ENCODE assay signal across 25 mouse cellular contexts in genomic region chr10:117579771-117580284, GRCm38 (mm10). TPM values are rescaled to one million over a fixed set of nuclear protein-coding genes. Genes with fewer than 3 reads are reported as not detected.
"Had no signal": no experiment of that assay in that cellular context is flagged by ENCODE, and none has a peak within 500 bp of the region (broad histone marks: within the 10 kb centered on the region; RNA-seq: fewer than 3 reads in every experiment).

No protein-coding gene starts in this region.

- H3K36me3 ChIP-seq: embryonic facial prominence, embryonic 10.5 days; embryonic facial prominence, embryonic 12.5 days; embryonic facial prominence, embryonic 13.5 days; embryonic facial prominence, embryonic 15.5 days; forebrain, embryonic 10.5 days; forebrain, embryonic 12.5 days; forebrain, embryonic 15.5 days had no signal

- H3K27ac ChIP-seq: embryonic facial prominence, embryonic 10.5 days; embryonic facial prominence, embryonic 12.5 days; embryonic facial prominence, embryonic 13.5 days; embryonic facial prominence, embryonic 15.5 days; forebrain, embryonic 10.5 days; forebrain, embryonic 12.5 days; forebrain, embryonic 13.5 days; forebrain, embryonic 15.5 days; gastrocnemius, adult 2 months; heart, adult 2 months had no signal

- H3K4me3 ChIP-seq: embryonic facial prominence, embryonic 10.5 days; embryonic facial prominence, embryonic 12.5 days; embryonic facial prominence, embryonic 13.5 days; embryonic facial prominence, embryonic 15.5 days; erythroblast, embryonic 14.5 days; forebrain, embryonic 10.5 days; forebrain, embryonic 12.5 days; forebrain, embryonic 13.5 days; forebrain, embryonic 15.5 days; gastrocnemius, adult 2 months; heart, adult 2 months had no signal

- H3K4me1 ChIP-seq: forebrain, embryonic 12.5 days; forebrain, embryonic 13.5 days; forebrain, embryonic 15.5 days had no signal

- DNase-seq: cerebellum, adult 9-10 months; cerebellum, adult 9-11 months; cerebellum, postnatal 10 days; cerebellum, postnatal 14 days; cerebellum, postnatal 25 days; cerebellum, postnatal 36 days; embryo, embryonic 11 days; forebrain, postnatal 0 days; gastrocnemius, adult 2 months; gastrocnemius, postnatal 10 days; gastrocnemius, postnatal 14 days; gastrocnemius, postnatal 25 days; gastrocnemius, postnatal 36 days; heart, adult 11 months; heart, adult 18-20 months; heart, adult 2 months had no signal

- H3K27me3 ChIP-seq: embryonic facial prominence, embryonic 12.5 days; embryonic facial prominence, embryonic 15.5 days; forebrain, embryonic 12.5 days; forebrain, embryonic 13.5 days; forebrain, embryonic 15.5 days had no signal

- H3K9me3 ChIP-seq: embryonic facial prominence, embryonic 10.5 days; embryonic facial prominence, embryonic 12.5 days; embryonic facial prominence, embryonic 13.5 days; embryonic facial prominence, embryonic 15.5 days; forebrain, embryonic 10.5 days; forebrain, embryonic 12.5 days; forebrain, embryonic 13.5 days; forebrain, embryonic 15.5 days had no signal

RNA-seq across cellular contexts. Expression of gene Cpm, which starts 49.5 kb away (rescaled TPM):
- polyA plus RNA-seq: erythroblast, embryonic 14.5 days had no signal
